Mouse (Mus musculus) ES-Bruce4 (cell line): Measurements from ENCODE around the gene Apof.

ENCODE experiments used
- CTCF ChIP-seq: IDR thresholded peaks from one replicate; pipeline ENCODE4 v1.8.1; 2011; ENCODE audit warnings: low read depth, low read length
- EP300 ChIP-seq: IDR thresholded peaks from 2 replicates; pipeline ENCODE4 v1.6.1; 2011; ENCODE audit warnings: low read depth, low read length; ENCODE audit not compliant: insufficient read depth

DNA sequence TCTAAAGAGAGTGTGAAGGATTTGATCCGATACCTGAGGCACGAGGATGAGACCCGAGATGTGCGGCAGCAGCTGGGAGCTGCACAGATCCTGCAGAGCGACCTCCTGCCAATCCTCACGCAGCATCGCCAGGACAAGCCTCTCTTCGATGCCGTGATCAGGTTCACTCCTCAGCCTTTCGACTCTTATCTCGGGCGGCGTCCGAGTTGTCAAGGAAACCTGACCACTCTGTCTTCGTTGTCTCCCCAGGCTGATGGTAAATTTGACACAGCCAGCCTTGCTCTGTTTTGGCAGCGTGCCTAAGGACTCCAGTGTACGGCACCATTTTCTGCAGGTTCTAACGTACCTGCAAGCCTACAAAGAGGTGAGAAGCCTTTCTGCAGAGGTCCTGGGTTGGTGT, 28.3 kb upstream of the Apof start:
- TF ChIP-seq CTCF (no peak), EP300 (no peak)
